ENCODE assay signal across 26 mouse cellular contexts in the genomic region with DNA sequence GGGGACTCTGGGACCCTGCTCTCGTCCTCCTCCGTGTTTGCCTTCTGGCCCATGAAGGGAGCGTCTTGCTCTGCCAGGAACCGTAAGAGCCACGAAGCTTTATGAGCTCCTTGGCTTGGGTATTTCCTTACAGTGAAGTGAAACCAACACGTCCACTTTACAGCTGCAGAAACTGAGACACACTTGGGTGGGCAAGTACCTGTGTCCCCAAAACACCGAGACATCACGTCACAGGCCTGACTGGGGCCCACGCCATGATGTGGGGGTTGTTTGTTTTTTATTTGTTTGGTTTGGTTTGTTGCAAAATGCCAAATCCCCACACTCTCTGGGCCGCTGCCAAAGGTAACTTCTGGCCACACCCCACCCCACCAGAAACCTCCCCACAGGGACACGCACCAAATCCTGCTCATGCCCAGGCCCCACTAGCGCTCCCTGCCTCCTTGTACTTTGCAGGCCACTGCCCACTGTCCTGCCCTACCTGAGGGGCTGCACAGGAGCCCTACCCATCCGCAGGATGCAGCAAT. TPM values are rescaled to one million over a fixed set of nuclear protein-coding genes. Genes with fewer than 3 reads are reported as not detected.
DNase-seq lines count a peak whose midpoint lies in the region; ATAC-seq and TF ChIP-seq lines count a peak whose summit lies in the region.
"Had no signal": no experiment of that assay in that cellular context is flagged by ENCODE, and none has a peak within 500 bp of the region (broad histone marks: within the 10 kb centered on the region; RNA-seq: fewer than 3 reads in every experiment).

No protein-coding gene starts in this region.

- no peak for TF ChIP-seq CTCF in kidney, adult 2 months (conservative IDR thresholded peaks at IDR 0.05; ENCODE audit: insufficient read depth, insufficient read length, low read depth, low read length)
- no peak for TF ChIP-seq CTCF in CH12.LX (conservative IDR thresholded peaks at IDR 0.05 in 1 of 2, IDR thresholded peaks at IDR 0.05 in 1 of 2; ENCODE audit: low read depth in 2 of 2, low read length in 2 of 2)
- no peak for TF ChIP-seq CTCF in small intestine, adult 2 months (IDR thresholded peaks at IDR 0.05; ENCODE audit: extremely low read depth, insufficient read length, insufficient replicate concordance, low read depth, low read length)

- 0 out of 2 replicates have a peak, but pooled peaks cover 3% of the 10 kb centered on the region for H3K4me1 ChIP-seq in kidney, adult 2 months (ENCODE audit: control insufficient read depth, insufficient read depth, low read length)
- H3K4me1 ChIP-seq in neural tube, embryonic 12.5 days, result peaks cover 6% of the 10 kb centered on the region; the same call in 1 of the 2 replicates
- H3K4me1 ChIP-seq in CH12.LX (ENCODE audit: control insufficient read depth in 1 of 2, insufficient read depth in 2 of 2), result peaks cover 39 to 89% of the 10 kb centered on the region in 2 experiments
- no peaks in the 10 kb centered on the region for H3K4me1 ChIP-seq in small intestine, adult 2 months (ENCODE audit: control insufficient read depth, insufficient read depth, insufficient read length, low read length)

- peak; percentile 67 for TF ChIP-seq EP300 in CH12.LX (IDR thresholded peaks at IDR 0.05; ENCODE audit: low read length)

- H3K9me3 ChIP-seq in neural tube, embryonic 12.5 days, result no peaks in the 10 kb centered on the region
- H3K9me3 ChIP-seq in CH12.LX (replicated peaks; ENCODE audit: low read length), result peaks cover 3% of the 10 kb centered on the region

- in situ Hi-C loops in CH12.LX (cut with MboI; ENCODE audit: low pct_ligation_motif_present, low pct_unique_long_range_greater_than_20kb, low sequenced_read_pairs), result no loop called here

- no peak for TF ChIP-seq POLR2A in kidney, adult 2 months (IDR thresholded peaks at IDR 0.05; ENCODE audit: low read depth, low read length)
- peak; percentile 22; the same call in 1 of the 2 replicates for TF ChIP-seq POLR2A in CH12.LX (IDR thresholded peaks at IDR 0.05; ENCODE audit: low read depth, low read length)
- no peak for TF ChIP-seq POLR2A in small intestine, adult 2 months (IDR thresholded peaks at IDR 0.05; ENCODE audit: low read depth, low read length)

- no peaks in the 10 kb centered on the region; the same call in 1 of the 2 replicates for H3K79me2 ChIP-seq in CH12.LX (replicated peaks; ENCODE audit: control insufficient read depth, extremely low read depth, insufficient read depth, poor library complexity, severe bottlenecking)

- no peak overlapping the region for H3K4me2 ChIP-seq in neural tube, embryonic 12.5 days (replicated peaks)
- H3K4me2 ChIP-seq in CH12.LX (ENCODE audit: insufficient read depth, low read depth, poor library complexity, severe bottlenecking), result peak overlapping the region; percentile 32; the same call in 1 of the 2 replicates
- H3K4me2 ChIP-seq: midbrain, embryonic 11.5 days had no signal

- 0 out of 2 replicates have a peak overlapping the region, but pooled peaks have one; percentile 29 for H3K27ac ChIP-seq in kidney, adult 2 months (ENCODE audit: insufficient read depth, low read depth, low read length)
- H3K27ac ChIP-seq in neural tube, embryonic 12.5 days, result no peak overlapping the region
- peak overlapping the region; percentile 39 for H3K27ac ChIP-seq in CH12.LX (ENCODE audit: insufficient read depth, low read depth)
- H3K27ac ChIP-seq in small intestine, adult 2 months (ENCODE audit: insufficient read depth, low read depth, low read length), result peak overlapping the region; percentile 47; the same call in 1 of the 2 replicates
- H3K27ac ChIP-seq: hindbrain, postnatal 0 days; macrophage had no signal

- no peak for ATAC-seq in neural tube, embryonic 12.5 days (ENCODE audit: low FRiP score, low read depth)
- no peak for ATAC-seq in erythroid progenitor cell, adult 5-6 weeks (replicated peaks; ENCODE audit: low FRiP score, poor library complexity, severe bottlenecking)
- ATAC-seq: CD4-positive, CD25-positive, alpha-beta regulatory T cell, adult 4 months; forebrain, embryonic 14.5 days; hindbrain, postnatal 0 days; intestine, embryonic 16.5 days; lung, postnatal 0 days had no signal

- 0 out of 2 replicates have a peak overlapping the region, but pooled peaks have one; percentile 26 for H3K9ac ChIP-seq in neural tube, embryonic 12.5 days
- no peak overlapping the region for H3K9ac ChIP-seq in CH12.LX (ENCODE audit: insufficient read depth, low read depth)

- no peaks in the 10 kb centered on the region for H3K36me3 ChIP-seq in kidney, adult 2 months (ENCODE audit: control insufficient read depth, insufficient read depth, low read length)
- peaks cover 25% of the 10 kb centered on the region for H3K36me3 ChIP-seq in neural tube, embryonic 12.5 days
- H3K36me3 ChIP-seq in CH12.LX (replicated peaks in 1 of 2; ENCODE audit: control insufficient read depth in 1 of 2, insufficient read depth in 1 of 2, low read length in 1 of 2), result peaks cover 44 to 74% of the 10 kb centered on the region in 2 experiments
- peaks cover 1% of the 10 kb centered on the region; the same call in 1 of the 2 replicates for H3K36me3 ChIP-seq in small intestine, adult 2 months (ENCODE audit: control insufficient read depth, insufficient read depth, low read length)

- TF ChIP-seq RAD21 in CH12.LX (IDR thresholded peaks at IDR 0.05; ENCODE audit: low read depth, low read length), result no peak

- dilution Hi-C loops in CH12.LX (cut with MboI; ENCODE audit: extremely low pct_ligation_motif_present, extremely low pct_unique_long_range_greater_than_20kb, low sequenced_read_pairs), result no loop called here

- 81% methylated on average over 13 of the region's 13 CpGs for WGBS in kidney, adult 2 months
- WGBS in neural tube, embryonic 12.5 days, result 91% methylated on average over 13 of the region's 13 CpGs
- 83% methylated on average over 13 of the region's 13 CpGs for WGBS in small intestine, adult 2 months

- DNase-seq in kidney, adult 2 months, result no peak
- DNase-seq in kidney, postnatal 25 days, result no peak
- DNase-seq in neural tube, embryonic 10.5 days (ENCODE audit: extremely low spot score, low spot score), result no peak
- peak; percentile 43 for DNase-seq in CH12.LX (ENCODE audit: extremely low read depth)
- DNase-seq: cerebellum, adult 9-10 months; gastrocnemius, postnatal 14 days; left cerebral cortex, postnatal 4 days; liver; right cerebral cortex, postnatal 14 days; spleen, adult 18-20 months had no signal

- H3K4me3 ChIP-seq in kidney, adult 2 months (ENCODE audit: insufficient read depth, low read depth, low read length), result no peak overlapping the region
- no peak overlapping the region for H3K4me3 ChIP-seq in neural tube, embryonic 12.5 days
- H3K4me3 ChIP-seq in CH12.LX (replicated peaks in 1 of 3; ENCODE audit: low read depth in 2 of 3, low read length in 2 of 3, poor library complexity in 1 of 3), result peak overlapping the region in 1 of 3 experiments; percentile 10
- no peak overlapping the region for H3K4me3 ChIP-seq in small intestine, adult 2 months (ENCODE audit: low read depth, low read length)

- H3K27me3 ChIP-seq in kidney, adult 2 months (replicated peaks; ENCODE audit: control insufficient read depth, insufficient read depth, low read length), result no peaks in the 10 kb centered on the region
- H3K27me3 ChIP-seq in neural tube, embryonic 12.5 days (replicated peaks), result no peaks in the 10 kb centered on the region
- H3K27me3 ChIP-seq in CH12.LX (replicated peaks), result no peaks in the 10 kb centered on the region
- H3K27me3 ChIP-seq in small intestine, adult 2 months (ENCODE audit: control insufficient read depth, insufficient read depth, low read length), result no peaks in the 10 kb centered on the region

TF ChIP-seq in CH12.LX, 34 proteins besides CTCF, POLR2A, EP300 and RAD21 (continues in another document):
- no peak for TF ChIP-seq RCOR1 (conservative IDR thresholded peaks at IDR 0.05; ENCODE audit: low read depth, low read length)

RNA-seq across cellular contexts. Expression of a gene that starts 7.7 kb away (rescaled TPM):
- 48.1 and 49.3 TPM in 2 replicates for polyA plus RNA-seq in kidney, adult 2 months (2012; rRNA removed)
- 44.7 and 46.2 TPM in 2 replicates for polyA plus RNA-seq in neural tube, embryonic 12.5 days (2016; fragmentation: Nextera tagmentation; extraction: Ambion mirVana)
- total RNA-seq in CH12.LX (2012; rRNA removed) (10.8 and 21.3 TPM in 2 replicates), CH12.LX (2014; rRNA removed) (7.1 and 9.0 TPM in 2 replicates)
- polyA plus RNA-seq in CH12.LX (2012; ENCODE audit: insufficient read length, low read depth), result 24.3 and 28.8 TPM in 2 replicates
- polyA plus RNA-seq in small intestine, adult 2 months (2012; rRNA removed), result 19.9 and 24.3 TPM in 2 replicates
- 1.1 and 2.1 TPM in 2 replicates for total RNA-seq in erythroid progenitor cell, adult 5-6 weeks (2015; ENCODE audit: low replicate concordance)
- total RNA-seq in erythroid progenitor cell, adult 5-6 weeks (2017; ENCODE audit: low replicate concordance), result 2.0 and 3.9 TPM in 2 replicates

RNA-seq across cellular contexts. Expression of a gene that starts 15.2 kb away (rescaled TPM):
- 23.0 and 25.8 TPM in 2 replicates for polyA plus RNA-seq in kidney, adult 2 months (2012; rRNA removed)
- polyA plus RNA-seq in neural tube, embryonic 12.5 days (2016; fragmentation: Nextera tagmentation; extraction: Ambion mirVana), result 5.6 and 6.9 TPM in 2 replicates
- total RNA-seq in CH12.LX (2012; rRNA removed) (3.3 and 5.8 TPM in 2 replicates), CH12.LX (2014; rRNA removed) (3.2 and 3.6 TPM in 2 replicates)
- 4.6 and 5.1 TPM in 2 replicates for polyA plus RNA-seq in CH12.LX (2012; ENCODE audit: insufficient read length, low read depth)
- 8.0 and 12.1 TPM in 2 replicates for polyA plus RNA-seq in small intestine, adult 2 months (2012; rRNA removed)
- total RNA-seq in erythroid progenitor cell, adult 5-6 weeks (2015; ENCODE audit: low replicate concordance), result 3.4 and 5.0 TPM in 2 replicates
- 3.0 and 6.7 TPM in 2 replicates for total RNA-seq in erythroid progenitor cell, adult 5-6 weeks (2017; ENCODE audit: low replicate concordance)

RNA-seq across cellular contexts. Expression of a gene that starts 19.4 kb away (rescaled TPM):
- polyA plus RNA-seq in kidney, adult 2 months (2012; rRNA removed), result not detected in 2 replicates
- polyA plus RNA-seq in neural tube, embryonic 12.5 days (2016; fragmentation: Nextera tagmentation; extraction: Ambion mirVana), result not detected in 2 replicates
- total RNA-seq in CH12.LX (2012; rRNA removed) (not detected in 2 replicates), CH12.LX (2014; rRNA removed) (not detected in 2 replicates)
- polyA plus RNA-seq in CH12.LX (2012; ENCODE audit: insufficient read length, low read depth), result 0.76 and 1.5 TPM in 2 replicates
- not detected in 2 replicates for polyA plus RNA-seq in small intestine, adult 2 months (2012; rRNA removed)
- total RNA-seq in erythroid progenitor cell, adult 5-6 weeks (2015; ENCODE audit: low replicate concordance), result not detected in 2 replicates
- total RNA-seq in erythroid progenitor cell, adult 5-6 weeks (2017; ENCODE audit: low replicate concordance), result not detected in 2 replicates
- total RNA-seq: adrenal gland, postnatal 25 days; gastrocnemius, postnatal 14 days; hindbrain, postnatal 0 days; left cerebral cortex, postnatal 4 days; midbrain, postnatal 0 days had no signal
- polyA plus RNA-seq: CD4-positive, CD25-positive, alpha-beta regulatory T cell, adult 4 months; embryonic facial prominence, embryonic 14.5 days; forebrain, embryonic 14.5 days; heart, embryonic 14.5 days; kidney, embryonic 16.5 days; lung, postnatal 0 days; macrophage; midbrain, embryonic 11.5 days; urinary bladder, adult 2 months had no signal

RNA-seq across cellular contexts. Expression of a gene that starts 23.2 kb away (rescaled TPM):
- 9.9 and 10.0 TPM in 2 replicates for polyA plus RNA-seq in kidney, adult 2 months (2012; rRNA removed)
- 7.0 TPM in 2 replicates for polyA plus RNA-seq in neural tube, embryonic 12.5 days (2016; fragmentation: Nextera tagmentation; extraction: Ambion mirVana)
- 1.8 and 4.0 TPM in 2 replicates for total RNA-seq in CH12.LX (2012; rRNA removed)
- total RNA-seq in CH12.LX (2014; rRNA removed), result not detected in 2 replicates
- 0.37 TPM in 1 of 2 replicates, not detected in the other for polyA plus RNA-seq in CH12.LX (2012; ENCODE audit: insufficient read length, low read depth)
- polyA plus RNA-seq in small intestine, adult 2 months (2012; rRNA removed), result 27.3 and 46.4 TPM in 2 replicates
- total RNA-seq in erythroid progenitor cell, adult 5-6 weeks (2015; ENCODE audit: low replicate concordance), result 4.2 TPM in 1 of 2 replicates, not detected in the other
- 2.7 and 4.8 TPM in 2 replicates for total RNA-seq in erythroid progenitor cell, adult 5-6 weeks (2017; ENCODE audit: low replicate concordance)
- polyA plus RNA-seq: CD4-positive, CD25-positive, alpha-beta regulatory T cell, adult 4 months; macrophage had no signal
